Mouse (Mus musculus) myocyte (in vitro differentiated cells): ENCODE data around the gene Man1c1. TPM values are rescaled to one million over a fixed set of nuclear protein-coding genes. Genes with fewer than 3 reads are reported as not detected.

Source experiments
- H3K27me3 ChIP-seq: one replicate; pipeline ENCODE4 v1.6.1; 2011; ENCODE audit not compliant: control insufficient read depth, insufficient read depth, insufficient read length
- H3K36me3 ChIP-seq: one replicate; pipeline ENCODE4 v1.6.1; 2011; ENCODE audit not compliant: control insufficient read depth, insufficient read depth
- H3K4me2 ChIP-seq: one replicate; pipeline ENCODE4 v1.6.1; 2011; ENCODE audit warnings: low read depth, control low read depth
- H3K4me3 ChIP-seq: one replicate; pipeline ENCODE4 v1.5.1; 2011; ENCODE audit warnings: mild to moderate bottlenecking, control low read depth, moderate library complexity
- H3K79me2 ChIP-seq: one replicate; pipeline ENCODE4 v1.6.1; 2011; ENCODE audit not compliant: control insufficient read depth, insufficient read depth
- H3ac ChIP-seq: one replicate; pipeline ENCODE4 v1.6.1; 2011; ENCODE audit not compliant: control insufficient read depth, insufficient read length
- CEBPB ChIP-seq: IDR thresholded peaks from 2 replicates; pipeline ENCODE4 v1.6.1; 2011; ENCODE audit warnings: mild to moderate bottlenecking, moderate library complexity; ENCODE audit not compliant: poor library complexity, insufficient read depth, severe bottlenecking
- E2F4 ChIP-seq: IDR thresholded peaks from one replicate; pipeline ENCODE4 v1.6.1; 2011; ENCODE audit warnings: mild to moderate bottlenecking, control low read depth, moderate library complexity; ENCODE audit not compliant: insufficient read depth
- MAX ChIP-seq: IDR thresholded peaks from one replicate; pipeline ENCODE4 v1.6.1; 2011; ENCODE audit warnings: low read depth, mild to moderate bottlenecking, control low read depth
- MYOD1 ChIP-seq, 3 experiments: IDR thresholded peaks; one replicate each; pipeline ENCODE4 v1.6.1; 2011; ENCODE audit warnings: control low read depth in 2 of 3, low read depth in 2 of 3, mild to moderate bottlenecking in 2 of 3, moderate library complexity in 1 of 3; ENCODE audit not compliant: insufficient read length in 2 of 3, control insufficient read depth in 1 of 3
- MYOG ChIP-seq, 3 experiments: IDR thresholded peaks; one replicate each; pipeline ENCODE4 v1.6.1; 2011; ENCODE audit warnings: control low read depth in 2 of 3, low read depth in 2 of 3, mild to moderate bottlenecking in 2 of 3; ENCODE audit not compliant: insufficient read length in 2 of 3, control insufficient read depth in 1 of 3, insufficient read depth in 1 of 3
- POLR2A ChIP-seq: IDR thresholded peaks from one replicate; pipeline ENCODE4 v1.6.1; 2011; ENCODE audit warnings: low read depth, mild to moderate bottlenecking, control low read depth, moderate library complexity; ENCODE audit not compliant: insufficient read length
- POLR2AphosphoS2 ChIP-seq: IDR thresholded peaks from one replicate; pipeline ENCODE4 v1.6.1; 2011; ENCODE audit warnings: low read depth, control low read depth; ENCODE audit not compliant: insufficient read length
- REST ChIP-seq: IDR thresholded peaks from one replicate; pipeline ENCODE4 v1.6.1; 2011; ENCODE audit warnings: mild to moderate bottlenecking, control low read depth, moderate library complexity; ENCODE audit not compliant: insufficient read depth, insufficient read length
- SRF ChIP-seq: IDR thresholded peaks from one replicate; pipeline ENCODE4 v1.6.1; 2011; ENCODE audit warnings: low read depth; ENCODE audit not compliant: control insufficient read depth, insufficient read length
- TCF12 ChIP-seq: IDR thresholded peaks from one replicate; pipeline ENCODE4 v1.6.1; 2011; ENCODE audit warnings: mild to moderate bottlenecking, control low read depth; ENCODE audit not compliant: poor library complexity, insufficient read depth, severe bottlenecking
- TCF3 ChIP-seq: IDR thresholded peaks from one replicate; pipeline ENCODE4 v1.6.1; 2011; ENCODE audit warnings: low read depth, control low read depth; ENCODE audit not compliant: insufficient read length
- USF1 ChIP-seq: IDR thresholded peaks from one replicate; pipeline ENCODE4 v1.6.1; 2011; ENCODE audit warnings: low read depth, mild to moderate bottlenecking, control low read depth, moderate library complexity
- polyA plus RNA-seq: library from polyadenylated mRNA; unstranded; fragments of >200 nt; fragmentation: generic; extraction: Trizol; gene quantifications from one replicate; pipeline ENCODE4 v1.2.1, GENCODE M21; 2012; ENCODE audit warnings: missing spikeins

The Man1c1 gene
- polyA plus RNA-seq, 1 experiment, result 11.3 TPM

DNA sequence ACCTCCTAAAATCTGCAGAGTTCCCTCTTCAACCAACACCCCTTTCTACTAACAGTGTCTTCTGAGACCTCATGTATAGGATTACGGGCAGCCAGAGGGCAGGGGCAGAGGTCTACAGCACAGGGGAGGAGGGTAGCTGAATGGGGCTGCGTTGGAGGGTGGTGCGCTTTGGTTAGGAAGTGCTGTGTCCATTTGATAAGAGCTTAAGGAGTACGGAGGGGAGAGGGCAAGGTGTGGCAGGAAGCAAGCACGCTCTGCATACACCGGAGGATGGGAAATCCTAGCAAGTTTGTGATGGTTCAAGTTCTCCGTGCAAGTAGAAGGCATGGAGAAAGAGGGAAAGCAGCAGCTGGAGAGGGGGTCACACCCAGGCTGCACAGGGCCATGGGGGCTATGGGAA lies 102.1 kb downstream of the Man1c1 start:
- TF ChIP-seq POLR2A, result no peak
- no peak for TF ChIP-seq MAX
- no peak for TF ChIP-seq REST
- TF ChIP-seq E2F4, result no peak
- no peak for TF ChIP-seq POLR2AphosphoS2
- TF ChIP-seq SRF, result no peak
- TF ChIP-seq MYOD1 (IDR thresholded peaks at IDR 0.05; ENCODE audit: control insufficient read depth in 1 of 3, insufficient read length in 2 of 3, low read depth in 2 of 3), result no peak
- TF ChIP-seq TCF3, result no peak
- TF ChIP-seq USF1, result no peak
- TF ChIP-seq MYOG (IDR thresholded peaks at IDR 0.05; ENCODE audit: control insufficient read depth in 1 of 3, insufficient read depth in 1 of 3, insufficient read length in 2 of 3, low read depth in 2 of 3), result no peak
- Histone ChIP-seq H3K79me2 (no peaks in the 10 kb centered on the region), H3ac (no peak overlapping the region), H3K36me3 (no peaks in the 10 kb centered on the region), H3K4me3 (no peak overlapping the region), H3K27me3 (no peaks in the 10 kb centered on the region), H3K4me2 (no peak overlapping the region)

DNA sequence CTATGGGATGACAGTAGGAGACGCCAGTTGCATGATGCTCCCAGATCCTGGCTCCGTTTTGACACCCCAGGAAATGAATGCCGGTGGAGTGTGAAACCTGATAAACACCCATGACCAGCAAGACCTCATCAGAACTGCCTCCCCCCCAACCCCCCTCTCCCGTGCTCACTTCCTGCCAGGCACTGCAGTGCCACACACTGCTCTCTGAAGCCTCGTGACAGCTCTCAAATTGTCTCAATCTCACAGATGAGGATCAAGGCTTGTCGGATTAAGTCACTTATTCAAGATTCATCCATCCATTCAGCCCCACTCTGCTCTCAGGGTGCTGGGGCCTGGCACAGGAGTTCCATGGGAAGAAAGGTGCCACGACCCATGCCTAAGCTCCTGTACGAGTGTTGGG lies 102.7 kb downstream of the Man1c1 start:
- Histone ChIP-seq H3K36me3 (no peaks in the 10 kb centered on the region), H3K27me3 (no peaks in the 10 kb centered on the region), H3K79me2 (no peaks in the 10 kb centered on the region), H3K4me2 (no peak overlapping the region), H3K4me3 (no peak overlapping the region), H3ac (no peak overlapping the region)
- TF ChIP-seq SRF, result no peak
- TF ChIP-seq CEBPB, result no peak
- no peak for TF ChIP-seq MYOD1 (IDR thresholded peaks at IDR 0.05; ENCODE audit: control insufficient read depth in 1 of 3, insufficient read length in 2 of 3, low read depth in 2 of 3)
- TF ChIP-seq E2F4, result no peak
- no peak for TF ChIP-seq MYOG (IDR thresholded peaks at IDR 0.05; ENCODE audit: control insufficient read depth in 1 of 3, insufficient read depth in 1 of 3, insufficient read length in 2 of 3, low read depth in 2 of 3)
- no peak for TF ChIP-seq POLR2AphosphoS2
- TF ChIP-seq REST, result no peak
- TF ChIP-seq USF1, result no peak
- no peak for TF ChIP-seq POLR2A
- no peak for TF ChIP-seq MAX
- TF ChIP-seq TCF12, result no peak
- no peak for TF ChIP-seq TCF3

- H3K36me3 ChIP-seq, result no peaks in the 10 kb centered on the region
- no peak overlapping the region for H3K4me2 ChIP-seq
- TF ChIP-seq TCF3 (no peak), SRF (no peak), POLR2AphosphoS2 (no peak), MAX (no peak), POLR2A (no peak), MYOD1 (IDR thresholded peaks at IDR 0.05; ENCODE audit: control insufficient read depth in 1 of 3, insufficient read length in 2 of 3, low read depth in 2 of 3) (no peak)
- no peak overlapping the region for H3K4me3 ChIP-seq
- no peak overlapping the region for H3ac ChIP-seq
- H3K27me3 ChIP-seq, result no peaks in the 10 kb centered on the region
- H3K79me2 ChIP-seq, result peaks cover 4% of the 10 kb centered on the region
Observed at GRCm38 (mm10) chr4:134600777-134601176, 103.3 kb downstream of the Man1c1 start.

GRCm38 (mm10) chr4:134600060-134600459 lies 104.0 kb downstream of the Man1c1 start:
- peaks cover 4% of the 10 kb centered on the region for H3K79me2 ChIP-seq
- H3K4me3 ChIP-seq, result no peak overlapping the region
- no peak overlapping the region for H3ac ChIP-seq
- TF ChIP-seq CEBPB, result no peak
- no peak for TF ChIP-seq MYOG (IDR thresholded peaks at IDR 0.05; ENCODE audit: control insufficient read depth in 1 of 3, insufficient read depth in 1 of 3, insufficient read length in 2 of 3, low read depth in 2 of 3)
- no peak for TF ChIP-seq MAX
- no peak for TF ChIP-seq SRF
- no peak for TF ChIP-seq USF1
- TF ChIP-seq E2F4, result no peak
- no peak for TF ChIP-seq MYOD1 (IDR thresholded peaks at IDR 0.05; ENCODE audit: control insufficient read depth in 1 of 3, insufficient read length in 2 of 3, low read depth in 2 of 3)
- TF ChIP-seq REST, result no peak
- TF ChIP-seq TCF3, result no peak
- TF ChIP-seq POLR2AphosphoS2, result no peak
- no peak for TF ChIP-seq TCF12
- TF ChIP-seq POLR2A, result no peak
- no peak overlapping the region for H3K4me2 ChIP-seq
- H3K36me3 ChIP-seq, result no peaks in the 10 kb centered on the region
- no peaks in the 10 kb centered on the region for H3K27me3 ChIP-seq

- no peaks in the 10 kb centered on the region for H3K27me3 ChIP-seq
- no peaks in the 10 kb centered on the region for H3K36me3 ChIP-seq
- H3K4me3 ChIP-seq, result no peak overlapping the region
- H3K79me2 ChIP-seq, result peaks cover 4% of the 10 kb centered on the region
- TF ChIP-seq MAX (no peak), E2F4 (no peak), MYOD1 (IDR thresholded peaks at IDR 0.05; ENCODE audit: control insufficient read depth in 1 of 3, insufficient read length in 2 of 3, low read depth in 2 of 3) (peak; percentile 61 to 95 (median 90)), MYOG (IDR thresholded peaks at IDR 0.05; ENCODE audit: control insufficient read depth in 1 of 3, insufficient read depth in 1 of 3, insufficient read length in 2 of 3, low read depth in 2 of 3) (peak; percentile 83 to 95 (median 88)), REST (no peak), CEBPB (no peak), USF1 (no peak), POLR2A (no peak), TCF12 (peak; percentile 82), TCF3 (peak; percentile 67), SRF (no peak), POLR2AphosphoS2 (no peak)
- peak overlapping the region; percentile 38 for H3K4me2 ChIP-seq
- no peak overlapping the region for H3ac ChIP-seq
Observed at GRCm38 (mm10) chr4:134596816-134597692, 107.0 kb downstream of the Man1c1 start.
